Mouse (Mus musculus): ENCODE results near the gene Zfp597.
"Not testable (repeated sequence)": the region's sequence is repeated elsewhere in the genome, so short reads cannot be mapped to it uniquely, and the experiment has no call there.

Gene Zfp597

GRCm38 (mm10) chr16:3854437-3855182, 29.8 kb downstream of the Zfp597 start:
- DNase-seq, result no peak

- no peak for DNase-seq
These were observed 31.8 kb downstream of the Zfp597 start for GRCm38 (mm10) chr16:3852586-3852985.

GRCm38 (mm10) chr16:3851301-3851700, 33.1 kb downstream of the Zfp597 start:
- not testable (repeated sequence) for DNase-seq

GRCm38 (mm10) chr16:3848416-3848815, 35.9 kb downstream of the Zfp597 start:
- no peak for DNase-seq

- no peak for DNase-seq
These were observed 36.5 kb downstream of the Zfp597 start for GRCm38 (mm10) chr16:3847871-3848270.

GRCm38 (mm10) chr16:3846711-3847518, 37.4 kb downstream of the Zfp597 start, which contains the start of gene Zfp174:
Zfp174 (plus strand) TSS chr16:3847268.
- DNase-seq, result peak; percentile 82

- no peak for DNase-seq
These were observed 40.6 kb downstream of the Zfp597 start for GRCm38 (mm10) chr16:3843796-3844195.

GRCm38 (mm10) chr16:3842989-3843388, 41.4 kb downstream of the Zfp597 start:
- DNase-seq, result no peak

- no peak for DNase-seq
These were observed 45.0 kb downstream of the Zfp597 start for GRCm38 (mm10) chr16:3839157-3839885.

- no peak for DNase-seq
These were observed 48.9 kb downstream of the Zfp597 start for GRCm38 (mm10) chr16:3835461-3835860.

- DNase-seq, result no peak
These were observed 53.7 kb downstream of the Zfp597 start, which contains the start of gene Olfr15 for GRCm38 (mm10) chr16:3830588-3831109. Olfr15 (plus strand) TSS chr16:3830878.

GRCm38 (mm10) chr16:3829727-3830126, 54.6 kb downstream of the Zfp597 start:
- DNase-seq, result no peak

- no peak for DNase-seq
These were observed 56.3 kb downstream of the Zfp597 start for GRCm38 (mm10) chr16:3828021-3828420.

GRCm38 (mm10) chr16:3820202-3820601, 64.2 kb downstream of the Zfp597 start:
- DNase-seq, result no peak

- DNase-seq, result not testable (repeated sequence)
These were observed 69.7 kb downstream of the Zfp597 start for GRCm38 (mm10) chr16:3814667-3815066.
